Mouse (Mus musculus): Measurements from ENCODE around the gene Tmem253. TPM values are rescaled to one million over a fixed set of nuclear protein-coding genes. Genes with fewer than 3 reads are reported as not detected.
"Not testable (repeated sequence)": the region's sequence is repeated elsewhere in the genome, so short reads cannot be mapped to it uniquely, and the experiment has no call there.

The Tmem253 gene
- polyA plus RNA-seq, 1 experiment from 2014 or later, result 0.44 TPM

DNA sequence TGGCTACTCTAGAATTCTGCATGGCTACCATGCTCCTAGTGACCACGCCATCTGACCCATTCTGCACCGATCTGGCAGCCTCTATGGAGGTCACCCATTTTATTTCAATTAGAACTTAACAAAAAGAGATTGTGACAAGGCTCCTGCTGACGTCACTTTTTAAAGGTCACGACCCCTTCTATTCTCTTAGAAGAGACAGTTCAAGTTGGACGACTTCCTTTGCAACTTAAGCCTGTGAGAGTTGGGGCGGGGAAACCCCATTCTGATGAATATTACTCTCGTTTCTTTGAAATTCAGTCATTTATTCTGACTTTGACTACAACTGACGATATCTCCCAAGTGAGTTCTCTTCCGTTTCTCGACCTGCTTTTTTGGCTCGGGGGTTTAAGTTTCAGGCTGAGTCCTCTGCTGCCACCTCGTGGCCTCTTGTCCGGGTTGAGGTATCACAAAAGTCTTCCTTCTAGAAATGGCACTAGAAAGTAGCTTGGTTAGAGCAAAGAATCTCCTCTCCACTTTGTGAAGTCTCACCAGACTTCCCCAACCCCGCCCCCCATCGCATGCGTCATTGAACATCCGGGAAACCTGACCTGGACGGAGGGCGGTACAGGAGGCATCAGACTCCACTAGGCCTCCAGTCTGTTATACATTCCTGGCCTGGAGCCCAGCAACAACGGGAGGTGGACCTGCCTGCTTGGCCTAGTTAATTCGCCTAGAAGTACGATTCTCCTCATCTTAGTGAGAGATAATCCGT is 7.4 kb downstream of the Tmem253 start:
- peak; percentile 23; the same call in 1 of the 2 replicates for ATAC-seq (ENCODE audit: insufficient number of reproducible peaks, insufficient read depth, low FRiP score, low TSS enrichment, low read depth)
- Histone ChIP-seq H3K27ac (peak overlapping the region; percentile 88), H3K4me1 (peaks cover 31% of the 10 kb centered on the region), H3K9me3 (no peaks in the 10 kb centered on the region), H3K36me3 (no peaks in the 10 kb centered on the region), H3K27me3 (no peaks in the 10 kb centered on the region), H3K9ac (peak overlapping the region; percentile 61), H3K4me3 (peak overlapping the region; percentile 33), H3K4me2 (peak overlapping the region; percentile 61)
- 3% methylated on average over 23 of the region's 23 CpGs for WGBS

DNA sequence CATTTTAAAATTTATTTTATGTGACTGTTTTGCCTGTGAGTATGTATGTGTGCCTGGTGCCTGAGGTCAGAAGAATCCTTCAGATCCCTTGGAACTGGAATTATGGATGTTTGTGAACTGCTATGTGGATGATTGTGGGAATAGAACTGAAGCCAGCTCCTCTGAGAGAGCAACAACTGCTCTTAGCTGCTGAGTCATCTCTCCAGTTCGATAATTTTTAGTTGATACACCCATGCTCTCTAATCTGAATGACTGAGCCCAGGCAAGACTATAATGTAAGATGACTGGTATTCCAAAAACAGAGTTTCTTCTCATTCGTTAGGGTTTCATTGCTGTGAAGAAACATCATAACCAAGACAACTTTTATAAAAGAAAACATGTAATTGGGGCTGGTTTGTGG is 8.7 kb downstream of the Tmem253 start:
- no peak overlapping the region for H3K4me3 ChIP-seq
- peaks cover 22% of the 10 kb centered on the region for H3K4me1 ChIP-seq
- no peaks in the 10 kb centered on the region for H3K27me3 ChIP-seq
- no peak overlapping the region for H3K9ac ChIP-seq
- H3K4me2 ChIP-seq, result no peak overlapping the region
- no peaks in the 10 kb centered on the region for H3K36me3 ChIP-seq
- no peak overlapping the region for H3K27ac ChIP-seq
- H3K9me3 ChIP-seq, result no peaks in the 10 kb centered on the region
- ATAC-seq (ENCODE audit: insufficient number of reproducible peaks, insufficient read depth, low FRiP score, low TSS enrichment, low read depth), result no peak
- WGBS, result 90% methylated on average over 2 of the region's 2 CpGs

DNA sequence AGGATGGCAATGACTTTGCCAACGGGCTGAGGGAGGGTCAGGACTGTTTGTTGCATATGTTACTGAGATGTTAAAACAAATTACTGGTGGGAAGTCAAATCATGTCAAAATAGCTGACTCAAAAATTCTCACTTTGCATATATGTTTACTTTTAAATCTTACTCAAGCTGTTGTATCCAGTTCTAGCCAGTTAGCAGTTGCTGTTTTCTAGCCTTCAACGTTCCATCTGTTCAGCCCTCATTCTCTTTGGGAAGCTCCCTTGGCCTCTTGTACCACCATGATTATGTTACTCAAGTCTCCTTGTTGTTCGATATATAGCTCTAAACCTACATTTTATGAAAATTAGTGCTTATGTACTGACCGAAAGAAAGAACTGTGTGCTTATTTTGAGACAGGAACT is 10.9 kb downstream of the Tmem253 start:
- H3K4me1 ChIP-seq, result peaks cover 13% of the 10 kb centered on the region
- no peak for ATAC-seq (ENCODE audit: insufficient number of reproducible peaks, insufficient read depth, low FRiP score, low TSS enrichment, low read depth)
- H3K27ac ChIP-seq, result no peak overlapping the region
- no peaks in the 10 kb centered on the region for H3K27me3 ChIP-seq
- H3K9me3 ChIP-seq, result no peaks in the 10 kb centered on the region
- whole genome bisulfite sequencing, result 85% methylated on average over 4 of the region's 4 CpGs
- H3K9ac ChIP-seq, result no peak overlapping the region
- H3K4me3 ChIP-seq, result no peak overlapping the region
- H3K4me2 ChIP-seq, result no peak overlapping the region
- H3K36me3 ChIP-seq, result no peaks in the 10 kb centered on the region

DNA sequence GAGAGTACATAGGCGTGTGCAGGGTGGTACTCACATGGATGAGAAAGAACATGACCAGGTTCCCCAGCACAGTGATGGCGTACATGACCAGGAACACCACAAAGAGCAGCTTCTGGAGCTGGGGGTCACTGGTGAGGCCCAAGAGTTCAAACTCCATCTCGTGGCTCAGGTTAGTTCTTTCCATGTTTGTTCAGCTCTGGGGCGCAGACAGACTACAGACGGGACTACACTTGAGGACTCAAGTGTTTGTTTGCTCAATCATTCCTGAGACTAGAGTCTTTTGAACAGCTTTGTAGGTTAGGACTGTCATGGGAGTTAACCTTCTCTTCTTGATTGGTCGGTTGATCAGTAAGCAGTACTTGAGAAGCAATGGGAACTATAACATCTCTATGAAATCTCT is 20.5 kb downstream of the Tmem253 start:
- no peaks in the 10 kb centered on the region for H3K4me1 ChIP-seq
- 0 out of 2 replicates have a peak, but pooled peaks cover 3% of the 10 kb centered on the region for H3K9me3 ChIP-seq
- H3K27me3 ChIP-seq, result no peaks in the 10 kb centered on the region
- H3K27ac ChIP-seq, result no peak overlapping the region
- no peak for ATAC-seq (ENCODE audit: insufficient number of reproducible peaks, insufficient read depth, low FRiP score, low TSS enrichment, low read depth)
- no peak overlapping the region for H3K9ac ChIP-seq
- H3K4me2 ChIP-seq, result no peak overlapping the region
- 93% methylated on average over 6 of the region's 6 CpGs for WGBS
- no peaks in the 10 kb centered on the region for H3K36me3 ChIP-seq
- no peak overlapping the region for H3K4me3 ChIP-seq

DNA sequence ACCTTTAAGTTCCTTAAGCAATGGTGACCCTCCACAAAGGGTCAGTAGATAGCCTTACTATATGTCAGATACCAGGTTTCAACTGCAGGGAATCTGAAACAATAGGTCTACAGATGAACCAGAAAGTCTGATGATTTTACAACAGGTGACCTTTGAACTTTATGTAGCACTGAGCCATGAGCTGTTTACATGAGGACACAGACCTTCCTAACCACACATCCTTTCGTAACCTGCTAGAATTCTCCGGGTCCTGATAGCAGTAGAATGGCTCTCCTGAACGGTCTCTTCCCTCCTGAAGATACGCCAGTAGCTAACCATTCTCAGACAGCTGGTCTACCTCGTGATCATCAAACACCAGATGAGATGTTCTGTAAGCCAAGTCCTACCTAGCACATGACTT is 23.9 kb downstream of the Tmem253 start:
- no peak overlapping the region for H3K9ac ChIP-seq
- no peak for ATAC-seq (ENCODE audit: insufficient number of reproducible peaks, insufficient read depth, low FRiP score, low TSS enrichment, low read depth)
- no peak overlapping the region for H3K4me3 ChIP-seq
- H3K9me3 ChIP-seq, result 0 out of 2 replicates have a peak, but pooled peaks cover 3% of the 10 kb centered on the region
- H3K27me3 ChIP-seq, result 0 out of 2 replicates have a peak, but pooled peaks cover 4% of the 10 kb centered on the region
- no peak overlapping the region for H3K27ac ChIP-seq
- no peak overlapping the region for H3K4me2 ChIP-seq
- no peaks in the 10 kb centered on the region; the same call in 1 of the 2 replicates for H3K4me1 ChIP-seq
- 85% methylated on average over 5 of the region's 5 CpGs for WGBS
- no peaks in the 10 kb centered on the region for H3K36me3 ChIP-seq

DNA sequence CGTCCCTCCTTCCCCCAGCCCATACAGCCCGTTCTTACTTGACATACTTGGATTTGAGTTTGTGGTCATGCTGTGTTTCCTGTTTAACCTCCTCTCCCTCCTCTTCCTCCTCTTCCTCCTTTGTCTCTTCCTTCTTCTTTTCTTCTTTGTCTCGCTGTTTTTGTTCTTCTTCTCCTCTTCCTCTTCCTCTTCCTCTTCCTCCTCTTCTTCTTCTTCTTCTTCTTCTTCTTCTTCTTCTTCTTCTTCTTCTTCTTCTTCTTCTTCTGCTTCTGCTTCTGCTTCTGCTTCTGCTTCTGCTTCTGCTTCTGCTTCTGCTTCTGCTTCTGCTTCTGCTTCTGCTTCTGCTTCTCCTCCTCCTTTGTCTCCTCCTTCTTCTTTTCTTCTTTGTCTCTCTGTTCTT is 26.9 kb downstream of the Tmem253 start, which contains the start of gene Olfr221:
Gene Olfr221, minus strand, starts transcription at position 101 of the 400 bp plus-strand sequence.
- peaks cover 11% of the 10 kb centered on the region for H3K4me1 ChIP-seq
- not testable (repeated sequence) for H3K4me3 ChIP-seq; H3K4me2 ChIP-seq; H3K36me3 ChIP-seq; ATAC-seq (ENCODE audit: insufficient number of reproducible peaks, insufficient read depth, low FRiP score, low TSS enrichment, low read depth); H3K9me3 ChIP-seq; H3K27me3 ChIP-seq; H3K9ac ChIP-seq; H3K27ac ChIP-seq
- 60% methylated on average over 3 of the region's 3 CpGs for WGBS

DNA sequence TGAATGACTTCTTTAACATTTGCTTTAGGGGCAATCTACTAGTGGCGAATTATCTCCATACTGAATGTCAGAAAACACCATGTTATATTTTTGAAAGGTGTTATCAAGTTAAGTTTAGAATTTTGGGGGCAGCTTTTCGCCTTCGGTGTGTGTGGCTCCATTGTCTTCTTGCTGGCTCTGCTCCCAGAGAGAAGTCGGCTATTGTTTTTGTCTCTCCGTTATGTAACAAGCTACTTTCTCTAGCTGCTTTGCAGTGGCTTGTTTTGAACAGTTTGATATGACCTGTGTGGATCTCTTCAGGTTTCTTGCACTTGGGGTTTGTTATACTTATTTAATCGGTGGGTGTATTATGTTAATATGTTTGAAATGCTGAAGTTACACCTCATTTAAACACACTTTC is 28.0 kb downstream of the Tmem253 start:
- Histone ChIP-seq H3K36me3 (no peaks in the 10 kb centered on the region), H3K9me3 (no peaks in the 10 kb centered on the region), H3K9ac (no peak overlapping the region), H3K27ac (no peak overlapping the region), H3K4me1 (peaks cover 11% of the 10 kb centered on the region), H3K27me3 (0 out of 2 replicates have a peak, but pooled peaks cover 4% of the 10 kb centered on the region), H3K4me2 (no peak overlapping the region), H3K4me3 (no peak overlapping the region)
- ATAC-seq (ENCODE audit: insufficient number of reproducible peaks, insufficient read depth, low FRiP score, low TSS enrichment, low read depth), result no peak
- WGBS, result 61% methylated on average over 6 of the region's 6 CpGs

DNA sequence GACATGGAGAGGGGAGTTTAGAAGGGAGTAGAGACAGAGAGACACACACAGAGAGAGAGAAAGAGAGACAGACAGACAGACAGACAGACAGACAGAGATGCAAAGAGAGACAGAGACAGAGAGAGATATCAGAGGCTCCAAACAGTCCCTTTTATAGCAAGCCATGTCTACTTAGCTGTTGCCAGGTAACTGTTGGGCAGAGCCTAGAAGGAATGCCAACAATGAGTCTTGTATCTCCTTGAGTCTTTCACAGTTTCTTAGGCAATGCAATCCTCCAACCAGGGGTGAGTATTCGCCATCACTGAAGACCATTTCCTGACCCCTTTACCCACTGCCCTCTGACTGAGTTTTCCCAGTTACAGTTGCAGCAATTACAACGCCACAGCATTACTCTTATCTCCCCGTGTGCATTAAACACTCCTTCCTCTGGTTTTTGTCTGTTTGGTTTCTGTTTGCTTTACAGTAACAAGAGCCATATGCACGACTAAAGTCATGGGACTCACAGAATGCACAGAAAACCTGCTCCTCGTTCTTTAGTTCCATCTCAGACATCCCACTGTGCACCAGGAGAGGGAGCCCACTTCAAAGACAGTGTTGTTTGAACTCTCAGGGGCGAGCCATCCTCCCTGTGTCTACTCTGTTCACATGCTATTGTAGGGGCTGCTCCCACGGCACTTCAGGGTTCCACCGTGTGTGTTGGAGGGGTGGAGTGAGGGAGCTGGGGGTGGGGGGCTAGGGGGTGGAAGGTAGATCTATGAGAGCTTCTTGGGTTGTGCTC is 29.6 kb downstream of the Tmem253 start:
- Histone ChIP-seq H3K4me2 (peak overlapping the region; percentile 40), H3K27ac (no peak overlapping the region), H3K27me3 (0 out of 2 replicates have a peak, but pooled peaks cover 4% of the 10 kb centered on the region), H3K4me3 (no peak overlapping the region), H3K9me3 (no peaks in the 10 kb centered on the region), H3K4me1 (peaks cover 11% of the 10 kb centered on the region), H3K9ac (no peak overlapping the region), H3K36me3 (no peaks in the 10 kb centered on the region)
- 9% methylated on average over 8 of the region's 8 CpGs for WGBS
- ATAC-seq (ENCODE audit: insufficient number of reproducible peaks, insufficient read depth, low FRiP score, low TSS enrichment, low read depth), result 0 out of 2 replicates have a peak, but pooled peaks have one; percentile 71

DNA sequence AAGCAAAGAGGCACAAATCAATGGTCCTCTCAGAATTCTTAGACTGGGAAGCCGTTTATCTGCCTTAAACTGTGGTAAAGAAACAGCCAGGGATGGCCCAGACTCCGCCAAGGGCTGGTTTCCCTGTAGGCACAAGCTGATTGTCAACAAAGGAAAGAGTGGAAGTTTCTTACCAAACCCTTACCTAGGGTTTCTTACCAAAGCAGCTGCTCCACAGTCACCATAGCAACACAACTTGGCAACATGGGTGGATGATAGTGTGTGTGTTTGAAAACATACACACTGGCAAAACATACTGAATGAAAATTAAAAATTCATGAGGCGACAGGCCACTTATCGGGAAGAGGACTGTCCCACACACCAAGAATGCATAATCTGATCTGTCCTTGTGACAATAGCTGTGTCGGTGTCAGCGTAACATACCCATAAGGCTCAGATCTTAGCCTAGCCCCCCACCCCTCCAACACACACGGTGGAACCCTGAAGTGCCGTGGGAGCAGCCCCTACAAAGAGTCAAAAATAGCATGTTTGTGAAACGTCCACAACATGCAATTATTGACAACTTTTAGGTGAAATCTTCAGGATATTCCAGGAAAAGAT is 30.6 kb downstream of the Tmem253 start:
- Histone ChIP-seq H3K27me3 (0 out of 2 replicates have a peak, but pooled peaks cover 4% of the 10 kb centered on the region), H3K4me3 (no peak overlapping the region), H3K9me3 (no peaks in the 10 kb centered on the region), H3K4me1 (peaks cover 11% of the 10 kb centered on the region), H3K27ac (no peak overlapping the region), H3K36me3 (no peaks in the 10 kb centered on the region), H3K4me2 (no peak overlapping the region), H3K9ac (no peak overlapping the region)
- no peak for ATAC-seq (ENCODE audit: insufficient number of reproducible peaks, insufficient read depth, low FRiP score, low TSS enrichment, low read depth)
- 80% methylated on average over 9 of the region's 9 CpGs for WGBS

DNA sequence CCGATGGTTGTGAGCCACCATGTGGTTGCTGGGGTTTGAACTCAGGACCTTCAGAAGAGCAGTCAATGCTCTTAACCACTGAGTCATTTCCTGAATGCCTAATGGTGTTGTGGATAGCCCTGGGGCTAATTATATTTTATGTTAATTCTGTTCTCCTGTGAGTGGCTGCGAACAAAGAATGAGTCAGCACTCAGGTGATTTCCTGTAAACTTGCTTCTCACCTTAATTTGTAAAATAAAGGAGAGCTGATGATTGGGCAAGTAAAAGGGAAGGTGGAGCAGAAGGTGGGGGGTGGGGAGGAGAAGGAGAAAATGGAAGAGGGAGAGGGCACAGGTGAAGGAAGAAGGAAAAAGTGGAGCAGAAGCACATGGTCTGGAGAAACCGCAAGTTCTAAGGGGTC is 37.3 kb downstream of the Tmem253 start:
- H3K9me3 ChIP-seq; H3K36me3 ChIP-seq; H3K4me1 ChIP-seq; H3K9ac ChIP-seq; H3K27ac ChIP-seq; H3K27me3 ChIP-seq; H3K4me2 ChIP-seq; ATAC-seq (ENCODE audit: insufficient number of reproducible peaks, insufficient read depth, low FRiP score, low TSS enrichment, low read depth); H3K4me3 ChIP-seq: not testable (repeated sequence)
- 85% methylated on average over 3 of the region's 3 CpGs for WGBS

DNA sequence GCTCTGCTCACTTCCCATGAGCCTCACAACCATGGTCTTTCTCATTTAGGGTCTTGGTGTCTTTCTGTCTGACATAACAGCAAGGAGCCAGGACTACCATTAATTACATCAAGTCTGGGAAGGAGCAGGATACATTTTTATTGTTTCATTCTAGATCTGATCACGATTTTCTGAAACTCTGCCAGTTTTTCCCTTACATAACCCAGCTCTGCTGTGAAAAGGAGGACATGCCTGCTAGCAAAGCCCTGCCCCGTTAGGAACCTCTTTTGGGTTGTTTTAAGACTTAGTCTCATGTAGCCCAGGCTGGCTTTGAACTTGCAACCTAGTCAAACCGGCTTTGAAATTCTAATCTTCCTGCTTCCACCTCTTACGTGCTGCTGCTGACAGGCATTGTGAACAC is 44.5 kb downstream of the Tmem253 start:
- 55% methylated on average over 4 of the region's 4 CpGs for WGBS
- Histone ChIP-seq H3K36me3 (no peaks in the 10 kb centered on the region), H3K4me1 (no peaks in the 10 kb centered on the region), H3K9me3 (no peaks in the 10 kb centered on the region), H3K4me3 (no peak overlapping the region), H3K4me2 (no peak overlapping the region), H3K27me3 (no peaks in the 10 kb centered on the region), H3K27ac (no peak overlapping the region), H3K9ac (no peak overlapping the region)
- no peak for ATAC-seq (ENCODE audit: insufficient number of reproducible peaks, insufficient read depth, low FRiP score, low TSS enrichment, low read depth)
